ENCODE assay signal across 8 mouse cellular contexts in the genomic region with DNA sequence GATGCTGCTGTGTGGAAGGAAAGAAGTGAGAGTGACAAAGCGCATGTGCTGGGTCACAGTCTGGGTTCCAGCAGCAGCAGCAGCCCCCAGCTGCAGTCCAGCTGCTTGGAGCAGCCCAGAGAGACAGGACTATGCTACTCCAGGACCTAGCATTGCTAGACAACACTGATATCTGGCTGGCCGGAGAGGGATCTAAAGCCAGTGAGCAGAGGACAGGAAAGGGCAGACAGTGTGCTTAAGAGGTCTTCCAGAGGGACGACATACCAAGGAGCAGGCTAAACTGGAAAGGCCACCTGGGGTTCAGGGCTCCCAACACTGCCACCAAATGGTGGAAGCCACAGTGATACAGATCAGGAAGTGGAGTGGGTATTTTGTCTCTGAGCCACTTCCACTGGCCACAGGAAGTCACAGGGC.
DNase-seq lines count a peak whose midpoint lies in the region; ATAC-seq lines count a peak whose summit lies in the region.

No protein-coding gene starts in this region.

- H3K4me1 ChIP-seq in forebrain, embryonic 10.5 days, result peaks cover 40% of the 10 kb centered on the region
- H3K4me1 ChIP-seq in forebrain, embryonic 12.5 days, result peaks cover 18% of the 10 kb centered on the region; the same call in 1 of the 2 replicates
- peaks cover 23 to 28% of the 10 kb centered on the region in 2 experiments for H3K4me1 ChIP-seq in heart, embryonic 14.5 days (ENCODE audit: control insufficient read depth in 2 of 2, insufficient read depth in 2 of 2, low read length in 2 of 2)
- H3K4me1 ChIP-seq in stomach, embryonic 15.5 days, result peaks cover 33% of the 10 kb centered on the region
- peaks cover 10% of the 10 kb centered on the region; the same call in 1 of the 2 replicates for H3K4me1 ChIP-seq in hindbrain, embryonic 12.5 days

- no peaks in the 10 kb centered on the region for H3K36me3 ChIP-seq in forebrain, embryonic 10.5 days (replicated peaks)
- no peaks in the 10 kb centered on the region for H3K36me3 ChIP-seq in forebrain, embryonic 12.5 days (replicated peaks)
- no peaks in the 10 kb centered on the region for H3K36me3 ChIP-seq in heart, embryonic 14.5 days (ENCODE audit: control insufficient read depth, insufficient read depth, low read length)
- H3K36me3 ChIP-seq in stomach, embryonic 15.5 days, result no peaks in the 10 kb centered on the region
- H3K36me3 ChIP-seq in hindbrain, embryonic 12.5 days, result no peaks in the 10 kb centered on the region

- H3K9me3 ChIP-seq in forebrain, embryonic 10.5 days, result no peaks in the 10 kb centered on the region
- no peaks in the 10 kb centered on the region for H3K9me3 ChIP-seq in forebrain, embryonic 12.5 days
- H3K9me3 ChIP-seq in heart, embryonic 14.5 days (ENCODE audit: control insufficient read depth, low read length), result no peaks in the 10 kb centered on the region
- H3K9me3 ChIP-seq in stomach, embryonic 15.5 days, result no peaks in the 10 kb centered on the region
- no peaks in the 10 kb centered on the region for H3K9me3 ChIP-seq in hindbrain, embryonic 12.5 days (replicated peaks)

- peak overlapping the region; percentile 31 for H3K27ac ChIP-seq in forebrain, embryonic 10.5 days
- H3K27ac ChIP-seq in forebrain, embryonic 12.5 days, result no peak overlapping the region
- H3K27ac ChIP-seq in heart, embryonic 14.5 days (replicated peaks in 1 of 2; ENCODE audit: control insufficient read depth in 1 of 2, insufficient read depth in 1 of 2, low read depth in 2 of 2, low read length in 2 of 2), result peak overlapping the region in 1 of 2 experiments; percentile 49; a peak in 2 of 4 replicates
- peak overlapping the region; percentile 71 for H3K27ac ChIP-seq in stomach, embryonic 15.5 days
- H3K27ac ChIP-seq in hindbrain, embryonic 12.5 days, result no peak overlapping the region

- H3K4me2 ChIP-seq in forebrain, embryonic 12.5 days, result no peak overlapping the region
- H3K4me2 ChIP-seq in heart, embryonic 14.5 days (ENCODE audit: low read length), result no peak overlapping the region
- no peak overlapping the region for H3K4me2 ChIP-seq in stomach, embryonic 15.5 days
- H3K4me2 ChIP-seq in hindbrain, embryonic 12.5 days (replicated peaks), result no peak overlapping the region

- no peak for DNase-seq in forebrain, embryonic 10.5 days (ENCODE audit: extremely low spot score, low spot score)
- peak; percentile 28 for DNase-seq in adrenal gland, postnatal 25 days
- peak; percentile 78 to 83 for DNase-seq in kidney, postnatal 36 days

- no peak for ATAC-seq in forebrain, embryonic 12.5 days (ENCODE audit: low FRiP score)
- ATAC-seq in heart, embryonic 14.5 days (ENCODE audit: insufficient number of reproducible peaks, insufficient read depth, low FRiP score, low read depth), result peak; percentile 36; the same call in 1 of the 2 replicates
- ATAC-seq in stomach, embryonic 15.5 days (ENCODE audit: insufficient read depth, low FRiP score, low read depth), result peak; percentile 57
- no peak for ATAC-seq in erythroid progenitor cell, adult 5-6 weeks (replicated peaks; ENCODE audit: low FRiP score, poor library complexity, severe bottlenecking)
- ATAC-seq in hindbrain, embryonic 12.5 days (ENCODE audit: low FRiP score), result no peak

- no peaks in the 10 kb centered on the region for H3K27me3 ChIP-seq in forebrain, embryonic 10.5 days (ENCODE audit: poor library complexity, severe bottlenecking)
- no peaks in the 10 kb centered on the region for H3K27me3 ChIP-seq in forebrain, embryonic 12.5 days
- no peaks in the 10 kb centered on the region for H3K27me3 ChIP-seq in heart, embryonic 14.5 days (ENCODE audit: control insufficient read depth, insufficient read depth, low read length)
- no peaks in the 10 kb centered on the region for H3K27me3 ChIP-seq in stomach, embryonic 15.5 days (replicated peaks)
- H3K27me3 ChIP-seq in hindbrain, embryonic 12.5 days, result no peaks in the 10 kb centered on the region

- no peak overlapping the region for H3K9ac ChIP-seq in forebrain, embryonic 12.5 days
- peak overlapping the region; percentile 42; the same call in 1 of the 2 replicates for H3K9ac ChIP-seq in heart, embryonic 14.5 days (ENCODE audit: low read length)
- no peak overlapping the region for H3K9ac ChIP-seq in stomach, embryonic 15.5 days
- no peak overlapping the region for H3K9ac ChIP-seq in hindbrain, embryonic 12.5 days

- 48% methylated on average over 3 of the region's 3 CpGs for WGBS in forebrain, embryonic 10.5 days
- WGBS in forebrain, embryonic 12.5 days, result 43% methylated on average over 3 of the region's 3 CpGs
- WGBS in heart, embryonic 14.5 days, result 18% methylated on average over 3 of the region's 3 CpGs
- 19% methylated on average over 3 of the region's 3 CpGs for WGBS in stomach, embryonic 15.5 days
- 40% methylated on average over 3 of the region's 3 CpGs for WGBS in hindbrain, embryonic 12.5 days

- no peak overlapping the region for H3K4me3 ChIP-seq in forebrain, embryonic 10.5 days
- no peak overlapping the region for H3K4me3 ChIP-seq in forebrain, embryonic 12.5 days (replicated peaks)
- H3K4me3 ChIP-seq in heart, embryonic 14.5 days (ENCODE audit: control insufficient read depth in 1 of 2, insufficient read depth in 1 of 2, low read depth in 1 of 2, low read length in 2 of 2), result no peak overlapping the region
- no peak overlapping the region for H3K4me3 ChIP-seq in stomach, embryonic 15.5 days (replicated peaks)
- no peak overlapping the region for H3K4me3 ChIP-seq in hindbrain, embryonic 12.5 days

Comparison
In these comparisons a context has a peak if more than half of its experiments do, and no peak if none do; other contexts are left out.
1. H3K27ac ChIP-seq: peak in forebrain, embryonic 10.5 days (single experiment) and stomach, embryonic 15.5 days (single experiment); none in forebrain, embryonic 12.5 days (single experiment) and hindbrain, embryonic 12.5 days (single experiment).
2. ATAC-seq: peak in heart, embryonic 14.5 days (single experiment) and stomach, embryonic 15.5 days (single experiment); none in forebrain, embryonic 12.5 days (single experiment), erythroid progenitor cell, adult 5-6 weeks (single experiment) and hindbrain, embryonic 12.5 days (single experiment).